Mouse (Mus musculus) splenic B cell, adult 2 months (primary cell): Measurements from ENCODE around the gene Bpifb1.
"Not testable (repeated sequence)": the region's sequence is repeated elsewhere in the genome, so short reads cannot be mapped to it uniquely, and the experiment has no call there.

Experiments used
- DNase-seq: peaks from one replicate; pipeline ENCODE4 v3.0.0-alpha.2; 2011; ENCODE audit warnings: low read depth, low spot score
- H3K27me3 ChIP-seq: 2 replicates; pipeline ENCODE4 v1.6.1; 2012; ENCODE audit warnings: mild to moderate bottlenecking, low read length, moderate library complexity, mixed read lengths; ENCODE audit not compliant: control insufficient read depth, poor library complexity, insufficient read depth, severe bottlenecking
- H3K36me3 ChIP-seq: 2 replicates; pipeline ENCODE4 v1.6.1; 2012; ENCODE audit warnings: mild to moderate bottlenecking, low read length, moderate library complexity, mixed read lengths; ENCODE audit not compliant: control insufficient read depth, poor library complexity, insufficient read depth, severe bottlenecking

Gene Bpifb1

DNA sequence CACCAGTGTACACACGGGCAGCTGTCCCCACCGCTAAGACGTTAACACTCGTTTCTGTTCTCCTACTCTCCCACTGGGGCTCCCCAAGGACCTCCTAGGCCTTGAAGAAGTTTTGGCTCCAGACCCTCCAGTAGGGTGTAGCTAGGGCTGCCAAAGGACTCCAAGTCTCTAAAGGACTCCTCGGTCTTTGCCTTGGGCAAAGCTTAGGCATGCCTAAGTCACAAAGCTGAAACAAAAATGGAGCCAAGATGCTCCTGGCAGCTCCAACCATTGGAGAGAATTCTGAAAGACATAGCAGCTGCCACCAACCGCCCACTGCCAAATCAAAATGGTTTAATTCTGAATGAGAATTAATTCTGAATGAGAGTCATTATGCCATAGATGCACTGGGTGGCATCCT lies 42.8 kb downstream of the Bpifb1 start:
- DNase-seq: no peak
- Histone ChIP-seq H3K27me3 (no peaks in the 10 kb centered on the region), H3K36me3 (no peaks in the 10 kb centered on the region)

DNA sequence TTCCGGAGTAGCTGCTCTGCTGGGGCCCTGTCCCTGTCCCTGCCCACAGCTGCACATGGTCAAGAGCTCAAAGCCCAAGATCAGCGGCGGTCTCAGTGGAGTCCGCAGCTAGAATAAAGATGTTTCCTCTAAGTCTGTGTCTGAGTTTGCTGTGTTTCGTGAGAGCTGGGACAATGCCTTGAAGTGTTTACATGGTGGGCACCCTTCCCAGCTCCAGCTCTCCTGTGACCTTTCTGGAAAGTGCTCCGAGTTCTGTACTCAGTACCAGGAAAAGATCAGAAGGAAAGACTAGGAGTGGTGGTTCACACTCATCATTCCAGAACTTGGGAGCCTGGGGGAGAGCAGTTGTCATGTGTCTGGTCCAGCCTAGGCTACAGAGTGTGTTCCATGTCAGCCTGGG lies 50.2 kb downstream of the Bpifb1 start:
- Histone ChIP-seq H3K36me3 (no peaks in the 10 kb centered on the region), H3K27me3 (no peaks in the 10 kb centered on the region)
- no peak for DNase-seq

DNA sequence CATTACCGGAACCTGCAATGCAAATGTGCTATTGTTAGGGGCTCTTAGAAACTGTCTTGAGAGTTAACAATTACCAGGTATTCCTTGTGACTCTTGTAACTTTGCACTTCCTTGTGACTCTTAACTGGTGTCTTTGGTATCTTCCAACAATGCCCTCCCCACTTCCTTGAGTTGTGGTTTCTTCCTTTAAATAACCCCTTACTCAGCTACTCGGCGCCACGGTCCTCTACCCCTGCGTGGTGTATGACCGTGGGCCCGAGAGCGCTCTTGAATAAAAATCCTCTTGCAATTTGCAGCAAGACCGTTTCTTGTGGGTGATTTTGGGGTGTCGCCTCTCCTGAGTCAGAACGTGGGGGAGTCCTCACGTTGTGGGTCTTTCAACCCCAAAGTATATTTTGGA lies 52.1 kb downstream of the Bpifb1 start:
- not testable (repeated sequence) for DNase-seq, H3K36me3 ChIP-seq, H3K27me3 ChIP-seq

DNA sequence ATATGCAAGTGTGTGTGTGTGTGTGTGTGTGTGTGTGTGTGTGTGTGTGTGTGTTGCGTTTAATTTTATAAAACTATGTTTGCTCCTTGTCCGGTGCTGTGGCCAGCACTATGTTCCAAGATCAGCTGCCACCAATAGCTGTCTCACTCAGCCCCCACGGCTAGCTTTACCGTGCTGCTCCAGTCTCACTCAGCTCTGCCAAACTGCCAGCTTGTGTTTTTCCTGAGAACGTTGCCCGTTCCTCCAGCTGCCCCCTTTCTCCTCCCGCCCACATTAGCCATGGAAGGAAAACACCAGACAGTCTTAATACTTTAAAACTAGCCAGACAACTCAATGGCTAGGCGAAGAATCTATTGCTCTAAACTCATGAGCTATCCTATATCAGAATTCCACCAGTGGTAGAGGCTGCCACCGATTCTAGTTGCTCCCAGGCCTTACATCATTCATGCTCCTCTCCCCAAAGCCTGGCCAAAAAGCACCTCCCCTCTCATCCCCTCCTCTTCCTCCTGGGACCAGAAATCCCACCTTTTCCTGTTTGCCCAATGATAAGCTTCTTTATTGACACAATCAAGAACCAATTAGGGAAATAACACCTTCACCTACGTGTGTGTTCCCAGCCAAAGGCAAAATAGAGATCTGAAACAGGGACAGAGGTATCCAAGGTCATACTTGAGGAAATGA lies 52.9 kb downstream of the Bpifb1 start:
- DNase-seq: no peak
- Histone ChIP-seq H3K36me3 (no peaks in the 10 kb centered on the region), H3K27me3 (no peaks in the 10 kb centered on the region)

DNA sequence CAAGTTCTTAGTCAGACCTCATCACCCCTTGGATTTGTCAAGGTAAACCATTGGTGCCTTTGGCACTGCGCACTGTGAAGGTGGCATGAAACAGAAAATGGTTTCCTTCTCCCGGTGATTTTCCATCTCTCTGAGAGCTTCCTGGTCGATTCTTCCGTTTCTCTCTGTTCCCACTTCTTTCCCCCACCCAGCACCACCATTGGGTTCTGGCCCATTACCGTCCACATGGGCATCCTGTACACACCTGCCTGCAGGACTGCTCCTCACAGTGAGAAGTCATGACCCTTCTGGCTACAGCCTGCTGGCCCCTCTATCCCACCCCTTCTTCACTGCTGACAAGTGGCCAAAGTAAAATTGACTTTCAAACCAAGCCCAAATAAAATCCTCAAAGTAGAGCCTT lies 54.7 kb downstream of the Bpifb1 start:
- Histone ChIP-seq H3K36me3 (no peaks in the 10 kb centered on the region), H3K27me3 (no peaks in the 10 kb centered on the region)
- no peak for DNase-seq

DNA sequence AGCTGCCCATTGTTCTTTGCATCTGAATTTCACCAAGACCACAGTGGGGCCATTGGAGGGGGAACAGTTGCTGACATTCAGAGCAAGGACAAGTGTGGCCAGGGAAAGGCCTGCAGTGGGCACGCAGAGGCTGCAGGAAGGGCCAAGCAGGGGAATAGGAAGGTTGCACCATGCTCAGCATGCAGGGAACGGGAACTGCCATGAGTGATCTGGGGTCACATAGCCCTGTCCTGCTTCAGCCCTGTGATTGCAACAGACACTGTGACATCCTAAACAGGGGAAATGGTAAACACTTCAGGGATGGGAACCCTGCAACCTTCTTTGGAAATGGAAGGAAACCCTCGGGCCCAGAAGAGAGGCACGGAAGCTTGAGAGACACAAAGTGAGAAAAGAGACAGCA lies 64.6 kb downstream of the Bpifb1 start:
- DNase-seq, H3K27me3 ChIP-seq, H3K36me3 ChIP-seq: not testable (repeated sequence)

DNA sequence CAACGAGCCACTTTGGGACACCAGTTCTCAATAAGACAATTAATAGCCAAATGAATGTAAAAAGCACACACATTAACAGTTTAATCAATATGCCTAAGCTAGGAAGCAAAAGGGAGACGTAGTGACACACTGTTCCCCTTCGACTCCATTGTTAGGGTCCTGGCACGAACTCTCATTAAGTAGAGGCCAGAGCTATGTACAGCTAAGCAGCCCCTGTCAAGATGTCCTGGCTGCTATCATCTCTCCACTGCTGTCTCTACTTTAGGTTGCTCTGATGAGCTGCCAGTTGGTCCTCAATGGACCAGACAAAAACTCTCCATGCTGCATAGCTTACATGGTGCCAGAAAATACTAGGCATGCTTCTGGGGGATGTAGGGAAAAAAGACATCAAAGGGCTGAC lies 65.2 kb downstream of the Bpifb1 start:
- Histone ChIP-seq H3K36me3 (no peaks in the 10 kb centered on the region), H3K27me3 (no peaks in the 10 kb centered on the region)
- no peak for DNase-seq

DNA sequence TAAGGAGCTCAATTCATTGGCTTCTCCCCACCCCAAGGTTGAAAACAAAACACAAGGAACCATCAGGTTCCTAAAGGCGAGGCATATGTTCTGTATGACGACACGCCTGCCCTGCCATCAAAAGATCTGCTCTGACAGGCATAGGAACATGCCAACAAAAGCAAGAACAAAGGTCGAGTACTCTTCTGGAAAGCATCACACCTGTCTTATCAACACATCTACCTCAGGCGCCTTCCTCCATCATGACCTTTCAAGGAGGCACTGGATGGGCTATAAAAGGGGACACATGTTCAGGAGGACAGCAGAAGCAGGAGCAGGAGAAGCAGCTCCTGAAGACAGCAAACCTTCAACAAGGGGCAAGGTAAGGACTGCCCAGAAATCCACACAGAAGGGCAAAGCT lies 66.9 kb downstream of the Bpifb1 start, which contains the start of gene Bpifb9a:
Bpifb9a (plus strand) TSS at position 301 of the 400 bp plus-strand sequence.
- not testable (repeated sequence) for H3K36me3 ChIP-seq, DNase-seq, H3K27me3 ChIP-seq

DNA sequence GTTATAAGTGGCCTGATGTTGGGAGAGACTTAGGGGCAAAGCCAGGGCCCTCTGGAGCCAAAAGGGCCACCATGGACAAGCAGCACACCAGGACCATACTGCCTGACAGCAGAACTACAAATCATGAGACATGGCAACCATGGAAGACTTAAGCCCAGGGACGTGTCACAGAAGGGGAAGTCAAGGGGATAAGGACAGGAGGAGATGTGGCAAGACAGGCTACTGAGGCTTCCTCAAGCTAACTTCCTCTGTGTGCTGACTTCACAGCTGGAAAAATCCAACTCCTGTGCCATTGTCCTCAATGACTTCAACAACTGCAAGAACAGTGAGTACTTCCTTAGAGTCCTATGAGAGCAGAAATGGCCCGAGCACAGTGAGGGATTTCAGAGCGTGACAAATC lies 73.8 kb downstream of the Bpifb1 start:
- not testable (repeated sequence) for H3K27me3 ChIP-seq, H3K36me3 ChIP-seq, DNase-seq
